Mouse (Mus musculus) embryonic fibroblast, embryonic 13.5 days (primary cell): ENCODE measurements around the gene Taf1c.

ENCODE experiments used
- CTCF ChIP-seq: IDR thresholded peaks from 2 replicates; pipeline ENCODE4 v1.5.1; 2011; ENCODE audit warnings: mild to moderate bottlenecking, control low read depth, low read length, moderate library complexity, borderline replicate concordance; ENCODE audit not compliant: insufficient read depth
- POLR2A ChIP-seq: IDR thresholded peaks from 2 replicates; pipeline ENCODE4 v1.6.1; 2011; ENCODE audit warnings: low read depth, mild to moderate bottlenecking, control low read depth, low read length, moderate library complexity

DNA sequence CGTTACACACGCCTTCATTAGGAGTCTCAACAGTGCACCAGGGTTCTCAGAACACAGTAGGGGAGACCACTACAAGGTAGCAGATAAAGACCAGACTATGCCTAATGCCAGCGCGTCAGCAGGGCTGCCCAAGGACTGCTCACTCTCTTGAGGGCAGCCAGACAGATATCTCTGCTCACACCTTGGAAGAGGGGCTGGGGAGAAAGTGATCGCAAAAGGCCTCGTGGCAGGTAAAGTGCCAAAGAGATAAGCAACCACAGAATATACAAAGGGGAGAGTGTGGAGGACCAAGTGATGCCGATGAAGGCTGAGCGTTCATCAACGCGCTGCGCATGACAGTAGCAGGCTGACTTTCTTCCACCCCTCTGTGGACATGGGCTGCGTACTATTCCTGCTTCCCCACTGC is 621 bp downstream of the Taf1c start:
- TF ChIP-seq CTCF (no peak), POLR2A (no peak)
